Mouse (Mus musculus): ENCODE measurements around the gene Dennd2c. TPM values are rescaled to one million over a fixed set of nuclear protein-coding genes. Genes with fewer than 3 reads are reported as not detected.

Dennd2c gene
- polyA plus RNA-seq, 1 experiment from 2014 or later = 0.84 TPM

DNA sequence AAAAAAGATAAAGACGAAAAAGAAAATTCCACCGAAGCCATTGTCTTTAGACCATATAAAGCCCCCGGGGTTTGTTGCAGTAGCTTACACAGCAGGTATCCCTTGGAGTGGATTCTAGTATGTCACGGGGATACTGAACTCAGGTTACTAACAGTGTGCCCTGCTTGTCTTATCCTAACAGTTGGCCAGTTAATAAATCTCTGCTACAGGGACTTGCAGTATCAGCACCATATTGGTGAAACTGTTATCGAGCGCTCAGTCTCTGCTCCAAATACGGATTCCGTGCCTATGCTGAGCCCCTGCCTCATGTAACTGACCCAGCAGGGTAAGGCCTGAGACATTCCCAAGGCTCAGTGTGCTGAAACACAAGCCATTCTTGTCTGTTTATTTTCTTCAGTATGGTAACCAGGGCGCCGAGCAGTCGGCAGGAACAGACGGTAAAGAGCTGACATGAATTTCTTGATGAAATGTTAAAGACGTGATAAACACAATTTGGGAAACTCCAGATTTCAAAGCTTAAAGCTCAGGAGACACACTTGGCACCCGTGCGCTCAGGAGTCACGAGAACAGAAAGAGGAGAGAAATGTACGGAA, 20.4 kb upstream of the Dennd2c start:
- no peaks in the 10 kb centered on the region for H3K36me3 ChIP-seq
- H3K9ac ChIP-seq (replicated peaks) = no peak overlapping the region
- no peaks in the 10 kb centered on the region for H3K4me1 ChIP-seq
- H3K27me3 ChIP-seq = no peaks in the 10 kb centered on the region
- no peak overlapping the region for H3K4me2 ChIP-seq (replicated peaks)
- no peak overlapping the region for H3K27ac ChIP-seq (replicated peaks)
- WGBS = 81% methylated on average over 17 of the region's 17 CpGs
- H3K9me3 ChIP-seq = no peaks in the 10 kb centered on the region
- no peak overlapping the region for H3K4me3 ChIP-seq
- no peak for ATAC-seq (replicated peaks)

DNA sequence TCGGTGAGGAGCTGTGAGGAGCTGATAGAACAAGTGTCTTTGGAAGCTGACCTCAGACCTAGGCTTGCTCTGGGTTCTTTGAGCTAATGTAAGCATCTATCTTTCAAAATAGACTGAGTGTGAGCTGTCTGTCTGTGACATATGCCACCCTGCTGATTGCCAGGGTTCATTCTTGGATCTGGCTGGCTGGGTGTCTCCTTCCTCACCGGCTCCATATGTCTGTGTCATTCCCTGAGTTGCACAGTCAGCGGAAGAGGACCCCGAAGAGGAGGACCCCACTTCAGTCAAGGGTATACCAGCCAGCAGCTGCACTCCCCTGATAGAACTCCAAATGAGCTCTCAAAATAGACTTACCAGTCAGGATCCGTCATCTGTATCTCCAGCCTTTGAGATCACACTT, 19.6 kb upstream of the Dennd2c start:
- no peaks in the 10 kb centered on the region for H3K27me3 ChIP-seq
- H3K9me3 ChIP-seq = no peaks in the 10 kb centered on the region
- no peak for ATAC-seq (replicated peaks)
- no peak overlapping the region for H3K27ac ChIP-seq (replicated peaks)
- no peaks in the 10 kb centered on the region for H3K4me1 ChIP-seq
- no peak overlapping the region for H3K4me2 ChIP-seq (replicated peaks)
- no peak overlapping the region for H3K9ac ChIP-seq (replicated peaks)
- no peaks in the 10 kb centered on the region for H3K36me3 ChIP-seq
- no peak overlapping the region for H3K4me3 ChIP-seq
- 86% methylated on average over 5 of the region's 5 CpGs for WGBS

DNA sequence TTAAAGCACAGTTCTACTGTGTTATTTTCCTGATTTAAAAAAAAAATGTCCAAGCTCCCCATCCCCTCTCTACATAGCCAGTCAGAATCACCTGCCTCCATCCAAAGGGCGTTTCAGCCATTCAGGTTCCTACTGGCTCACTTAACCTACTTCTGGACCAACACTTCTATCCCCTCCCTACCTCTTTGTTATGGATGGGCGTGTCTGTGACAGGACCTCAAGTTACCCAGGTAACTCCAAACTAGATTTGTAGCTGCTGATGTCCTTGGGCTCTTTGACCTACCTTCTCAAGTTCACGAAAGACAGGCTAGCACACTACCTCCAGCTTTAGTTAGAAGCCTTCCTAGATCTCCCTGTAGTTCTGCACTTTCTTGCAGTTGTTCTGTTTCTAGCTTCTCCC, 16.4 kb upstream of the Dennd2c start:
- no peak overlapping the region for H3K4me2 ChIP-seq (replicated peaks)
- no peak overlapping the region for H3K9ac ChIP-seq (replicated peaks)
- no peak overlapping the region for H3K27ac ChIP-seq (replicated peaks)
- no peak overlapping the region for H3K4me3 ChIP-seq
- H3K27me3 ChIP-seq = no peaks in the 10 kb centered on the region
- ATAC-seq (replicated peaks) = no peak
- no peaks in the 10 kb centered on the region for H3K4me1 ChIP-seq
- no peaks in the 10 kb centered on the region for H3K9me3 ChIP-seq
- WGBS = 80% methylated on average over 3 of the region's 3 CpGs
- no peaks in the 10 kb centered on the region for H3K36me3 ChIP-seq

DNA sequence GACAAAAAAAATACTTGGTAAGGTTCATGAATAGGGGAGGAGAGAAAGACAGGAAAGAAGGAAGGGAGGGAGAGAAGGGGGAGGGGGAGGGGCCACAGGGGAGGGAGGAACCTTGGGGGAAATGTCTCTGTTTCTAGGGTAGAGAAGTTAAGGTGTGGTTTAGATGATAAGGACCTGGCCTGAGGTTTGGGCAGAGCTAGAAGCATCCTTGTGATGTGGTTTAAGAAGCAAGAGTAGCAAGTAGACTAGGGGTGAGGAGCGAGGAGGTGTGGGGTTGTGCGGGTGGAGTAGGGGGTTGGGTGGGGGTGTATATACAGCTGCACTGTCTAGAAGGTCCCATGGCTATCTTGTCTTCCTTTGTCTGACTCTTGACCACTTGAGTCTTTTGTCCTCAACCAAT, 10.7 kb upstream of the Dennd2c start:
- no peak for ATAC-seq (replicated peaks)
- no peak overlapping the region for H3K4me3 ChIP-seq
- no peaks in the 10 kb centered on the region for H3K27me3 ChIP-seq
- no peaks in the 10 kb centered on the region for H3K36me3 ChIP-seq
- H3K27ac ChIP-seq (replicated peaks) = no peak overlapping the region
- no peaks in the 10 kb centered on the region for H3K9me3 ChIP-seq
- WGBS = 97% methylated on average over 2 of the region's 2 CpGs
- H3K4me2 ChIP-seq (replicated peaks) = no peak overlapping the region
- no peak overlapping the region for H3K9ac ChIP-seq (replicated peaks)
- no peaks in the 10 kb centered on the region for H3K4me1 ChIP-seq

DNA sequence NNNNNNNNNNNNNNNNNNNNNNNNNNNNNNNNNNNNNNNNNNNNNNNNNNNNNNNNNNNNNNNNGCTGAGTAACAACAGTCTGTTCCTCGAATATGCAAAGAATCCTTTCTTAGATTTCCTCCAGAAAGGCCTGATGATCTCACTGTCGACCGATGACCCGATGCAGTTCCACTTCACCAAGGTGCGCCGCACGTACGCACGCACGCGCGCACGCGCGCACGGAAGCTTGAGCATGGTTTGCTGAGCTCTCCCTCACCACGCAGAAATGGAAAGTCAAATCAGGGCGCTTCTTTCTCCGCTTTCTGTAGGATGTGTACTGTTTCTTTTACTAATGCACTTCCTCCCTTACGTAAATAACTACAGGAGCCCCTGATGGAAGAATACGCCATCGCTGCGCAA, 3.7 kb upstream of the Dennd2c start:
- no peak overlapping the region for H3K9ac ChIP-seq (replicated peaks)
- H3K4me3 ChIP-seq = no peak overlapping the region
- no peaks in the 10 kb centered on the region for H3K9me3 ChIP-seq
- WGBS = 82% methylated on average over 23 of the region's 23 CpGs
- no peaks in the 10 kb centered on the region for H3K36me3 ChIP-seq
- no peak overlapping the region for H3K27ac ChIP-seq (replicated peaks)
- H3K4me1 ChIP-seq = peaks cover 14% of the 10 kb centered on the region
- no peak overlapping the region for H3K4me2 ChIP-seq (replicated peaks)
- 0 out of 2 replicates have a peak, but pooled peaks cover 4% of the 10 kb centered on the region for H3K27me3 ChIP-seq
- no peak for ATAC-seq (replicated peaks)

DNA sequence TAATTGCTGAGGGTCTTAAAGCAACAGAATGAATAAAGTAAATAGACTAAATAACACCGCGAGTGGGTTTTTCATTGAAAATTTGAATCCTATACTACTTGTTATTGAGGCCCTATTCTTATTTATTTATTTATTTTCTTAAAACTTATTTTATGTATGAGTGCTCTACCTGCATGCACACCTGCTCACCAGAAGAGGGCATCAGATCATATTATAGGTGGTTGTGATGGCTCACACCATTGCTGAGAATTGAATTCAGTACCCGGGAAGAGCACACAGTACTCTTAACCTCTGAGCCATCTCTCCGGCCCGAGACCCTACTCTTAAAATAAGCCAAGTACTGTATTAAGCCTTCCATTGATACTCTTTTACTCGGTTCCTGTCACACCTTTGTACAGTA, 2.7 kb upstream of the Dennd2c start:
- Histone ChIP-seq H3K4me1 (peaks cover 14% of the 10 kb centered on the region), H3K36me3 (no peaks in the 10 kb centered on the region), H3K4me3 (no peak overlapping the region), H3K9ac (replicated peaks) (no peak overlapping the region), H3K9me3 (no peaks in the 10 kb centered on the region), H3K27me3 (peaks cover 11% of the 10 kb centered on the region; the same call in 1 of the 2 replicates), H3K27ac (replicated peaks) (no peak overlapping the region), H3K4me2 (replicated peaks) (no peak overlapping the region)
- WGBS = 83% methylated on average over 6 of the region's 6 CpGs
- no peak for ATAC-seq (replicated peaks)

DNA sequence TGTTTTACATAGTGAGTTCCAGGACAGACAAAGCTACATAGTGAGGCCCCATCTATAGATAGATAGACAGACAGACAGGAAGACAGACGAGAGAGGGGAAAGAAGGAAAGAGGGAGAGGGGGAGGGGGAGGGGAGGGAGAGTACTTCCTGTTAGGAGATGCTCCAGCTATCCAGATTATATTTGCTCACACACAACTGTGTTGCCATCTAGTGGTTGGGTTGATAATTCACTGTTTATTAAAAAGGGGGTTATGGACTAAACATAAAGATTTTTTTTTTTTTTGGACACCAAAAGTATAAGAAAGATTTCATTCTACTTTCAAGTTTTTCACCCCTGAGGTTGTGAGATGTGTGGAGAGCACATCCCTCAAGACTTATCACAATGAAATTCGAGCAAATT, 1.7 kb upstream of the Dennd2c start:
- Histone ChIP-seq H3K4me1 (peaks cover 14% of the 10 kb centered on the region), H3K36me3 (no peaks in the 10 kb centered on the region), H3K9ac (replicated peaks) (no peak overlapping the region), H3K4me2 (replicated peaks) (no peak overlapping the region), H3K4me3 (no peak overlapping the region), H3K9me3 (no peaks in the 10 kb centered on the region), H3K27me3 (peaks cover 11% of the 10 kb centered on the region; the same call in 1 of the 2 replicates), H3K27ac (replicated peaks) (no peak overlapping the region)
- ATAC-seq (replicated peaks) = no peak
- 74% methylated on average over 2 of the region's 2 CpGs for WGBS

DNA sequence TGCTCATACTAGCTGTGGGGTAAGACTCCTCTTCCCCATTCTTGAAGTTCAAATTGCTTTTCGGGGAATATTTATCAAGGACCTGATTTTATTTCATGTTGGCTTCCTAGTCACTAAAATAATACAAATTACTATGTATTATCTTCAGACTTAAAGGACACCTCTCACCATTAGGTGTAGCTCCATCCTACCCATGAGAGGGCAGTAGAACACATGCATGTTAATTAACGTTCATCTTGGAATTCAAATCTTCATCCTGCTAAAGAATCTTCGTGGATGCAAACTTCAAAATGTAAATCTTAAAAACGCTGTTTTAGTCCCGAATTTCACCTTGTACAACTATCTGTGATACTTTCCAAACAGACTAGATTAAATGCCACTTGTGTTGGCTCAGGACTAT, 1.2 kb upstream of the Dennd2c start:
- 66% methylated on average over 5 of the region's 5 CpGs for WGBS
- H3K4me3 ChIP-seq = no peak overlapping the region
- H3K4me2 ChIP-seq (replicated peaks) = no peak overlapping the region
- ATAC-seq (replicated peaks) = no peak
- H3K36me3 ChIP-seq = no peaks in the 10 kb centered on the region
- H3K27me3 ChIP-seq = peaks cover 11% of the 10 kb centered on the region; the same call in 1 of the 2 replicates
- no peak overlapping the region for H3K9ac ChIP-seq (replicated peaks)
- H3K4me1 ChIP-seq = peaks cover 14% of the 10 kb centered on the region
- H3K27ac ChIP-seq (replicated peaks) = no peak overlapping the region
- no peaks in the 10 kb centered on the region for H3K9me3 ChIP-seq

DNA sequence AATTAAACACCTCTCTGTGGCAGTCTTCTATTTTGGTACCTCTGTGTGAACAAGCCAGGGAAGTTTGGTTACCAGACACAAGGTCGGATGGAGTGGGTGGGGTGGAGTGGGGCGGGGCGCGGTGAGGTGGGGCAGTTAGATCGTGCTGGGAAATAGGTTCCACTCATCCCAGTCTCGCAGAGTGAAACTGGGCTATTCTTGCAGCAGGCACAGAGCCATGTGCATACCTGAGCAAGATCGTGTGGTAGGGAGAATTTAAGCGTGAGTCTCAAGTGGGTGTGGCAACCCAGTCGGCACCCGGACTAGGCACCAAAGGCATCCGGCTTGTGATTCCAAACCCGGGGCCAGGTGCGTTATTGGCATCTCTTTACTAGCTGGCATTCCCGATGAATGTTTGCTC, 495 bp upstream of the Dennd2c start:
- peak; percentile 20 for ATAC-seq (replicated peaks)
- Histone ChIP-seq H3K4me1 (peaks cover 14% of the 10 kb centered on the region), H3K4me2 (replicated peaks) (peak overlapping the region; percentile 91), H3K9me3 (no peaks in the 10 kb centered on the region), H3K27me3 (peaks cover 11% of the 10 kb centered on the region; the same call in 1 of the 2 replicates), H3K27ac (replicated peaks) (no peak overlapping the region), H3K4me3 (peak overlapping the region; percentile 55), H3K36me3 (no peaks in the 10 kb centered on the region), H3K9ac (replicated peaks) (peak overlapping the region; percentile 49)
- WGBS = 1% methylated on average over 14 of the region's 14 CpGs

DNA sequence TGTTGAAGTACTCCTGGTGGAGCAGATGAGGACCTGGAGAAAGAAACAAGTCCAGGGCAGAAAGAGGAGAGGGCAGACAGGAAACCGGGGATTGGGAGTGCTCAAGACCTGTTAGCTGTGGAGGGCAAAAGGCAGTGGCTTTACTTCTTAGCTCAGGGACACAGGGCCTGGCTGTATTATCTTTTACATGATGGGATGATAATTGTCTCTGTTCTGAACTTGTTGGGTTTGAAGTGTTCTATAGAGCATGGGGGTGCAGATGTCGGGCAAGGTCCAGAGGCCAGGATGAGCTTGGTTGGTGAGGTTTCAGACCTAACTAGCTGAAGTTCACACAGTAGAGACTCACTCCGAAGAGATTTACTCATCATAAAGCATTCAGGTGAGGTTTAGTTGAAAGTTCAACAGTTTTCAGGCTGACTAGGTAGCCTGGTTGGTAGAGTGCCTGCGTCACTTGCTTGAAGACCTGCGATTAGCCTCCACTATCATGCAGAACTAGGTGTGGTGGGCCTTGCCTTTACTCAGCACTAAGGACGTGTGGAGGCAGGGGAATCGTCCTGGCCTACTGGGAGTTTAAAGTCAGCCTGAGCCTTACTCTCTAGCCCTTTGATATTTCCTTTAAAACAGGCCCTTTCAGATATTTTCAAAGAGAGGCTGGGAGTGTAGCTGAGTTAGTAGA, 5.3 kb downstream of the Dennd2c start:
- H3K27ac ChIP-seq (replicated peaks) = no peak overlapping the region
- H3K27me3 ChIP-seq = peaks cover 11% of the 10 kb centered on the region; the same call in 1 of the 2 replicates
- WGBS = 86% methylated on average over 7 of the region's 7 CpGs
- no peak for ATAC-seq (replicated peaks)
- no peaks in the 10 kb centered on the region for H3K9me3 ChIP-seq
- no peak overlapping the region for H3K4me3 ChIP-seq
- no peak overlapping the region for H3K9ac ChIP-seq (replicated peaks)
- no peak overlapping the region for H3K4me2 ChIP-seq (replicated peaks)
- peaks cover 4% of the 10 kb centered on the region; the same call in 1 of the 2 replicates for H3K4me1 ChIP-seq
- no peaks in the 10 kb centered on the region for H3K36me3 ChIP-seq

DNA sequence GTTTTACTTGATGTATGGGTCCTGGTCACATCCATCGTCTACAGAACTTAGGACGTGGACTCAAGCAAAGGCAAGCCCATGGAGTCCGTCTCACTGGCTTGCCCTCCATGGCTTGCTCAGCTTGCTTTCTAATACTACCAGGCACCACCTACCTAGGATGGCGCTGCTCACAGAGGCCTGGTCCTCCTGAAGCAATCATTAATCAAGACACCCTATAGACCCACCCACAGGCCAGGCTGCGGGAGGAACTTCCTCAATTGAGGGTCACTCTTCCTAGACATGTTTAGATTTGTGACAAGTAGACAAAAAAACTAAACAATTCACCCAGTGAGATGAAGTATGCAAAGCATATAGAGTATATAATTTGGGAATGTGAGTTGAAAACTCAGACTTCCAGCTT, 9.8 kb downstream of the Dennd2c start:
- H3K36me3 ChIP-seq = no peaks in the 10 kb centered on the region
- no peak overlapping the region for H3K4me3 ChIP-seq
- 83% methylated on average over 5 of the region's 5 CpGs for WGBS
- no peaks in the 10 kb centered on the region for H3K27me3 ChIP-seq
- H3K9ac ChIP-seq (replicated peaks) = no peak overlapping the region
- H3K4me2 ChIP-seq (replicated peaks) = no peak overlapping the region
- no peaks in the 10 kb centered on the region for H3K9me3 ChIP-seq
- no peak overlapping the region for H3K27ac ChIP-seq (replicated peaks)
- ATAC-seq (replicated peaks) = no peak
- H3K4me1 ChIP-seq = no peaks in the 10 kb centered on the region

DNA sequence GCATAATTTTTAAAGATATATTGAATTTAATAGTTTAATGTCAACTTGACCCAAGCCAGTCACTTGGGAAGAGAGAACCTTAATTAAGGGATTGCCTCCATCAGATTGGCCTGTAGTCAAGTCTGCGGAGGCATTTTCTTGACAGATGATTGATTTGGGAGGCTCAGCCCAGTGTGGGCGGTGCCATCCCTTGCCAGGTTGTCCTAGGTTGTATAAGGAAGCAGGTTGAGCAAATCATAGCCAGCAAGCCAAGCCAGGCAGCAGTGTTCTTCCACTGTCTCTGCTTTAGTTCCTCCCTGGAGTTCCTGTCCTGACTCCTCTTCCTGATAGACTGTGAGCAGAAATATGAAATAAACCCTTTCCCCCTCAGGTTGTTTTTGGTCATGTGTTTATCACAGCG, 21.2 kb downstream of the Dennd2c start:
- Histone ChIP-seq H3K27ac (replicated peaks) (no peak overlapping the region), H3K4me1 (peaks cover 5% of the 10 kb centered on the region; the same call in 1 of the 2 replicates), H3K36me3 (no peaks in the 10 kb centered on the region), H3K9ac (replicated peaks) (no peak overlapping the region), H3K4me3 (no peak overlapping the region), H3K4me2 (replicated peaks) (no peak overlapping the region), H3K9me3 (no peaks in the 10 kb centered on the region), H3K27me3 (no peaks in the 10 kb centered on the region)
- no peak for ATAC-seq (replicated peaks)
- WGBS = 88% methylated on average over 3 of the region's 3 CpGs

DNA sequence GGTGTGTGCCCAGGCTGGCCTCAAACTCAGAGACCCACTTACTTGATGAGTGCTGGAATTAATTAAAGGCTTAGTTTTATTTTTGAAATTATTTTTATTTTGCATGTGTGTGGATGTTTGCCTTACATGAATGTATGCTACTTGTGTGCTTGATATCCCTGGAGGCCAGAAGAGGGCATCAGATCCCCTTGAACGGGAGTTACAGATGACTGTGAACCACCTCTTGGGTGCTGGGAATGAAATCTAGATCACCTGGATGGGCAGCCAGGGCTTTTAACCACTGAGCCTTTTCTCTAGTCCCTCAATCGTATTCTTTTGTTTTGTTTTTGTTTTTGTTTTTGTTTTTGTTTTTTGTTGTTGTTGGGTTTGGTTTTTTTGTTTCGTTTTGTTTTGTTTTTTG, 23.7 kb downstream of the Dennd2c start:
- H3K4me1 ChIP-seq = peaks cover 9% of the 10 kb centered on the region
- H3K27ac ChIP-seq (replicated peaks) = no peak overlapping the region
- ATAC-seq (replicated peaks) = no peak
- WGBS = 91% methylated on average over 3 of the region's 3 CpGs
- H3K27me3 ChIP-seq = no peaks in the 10 kb centered on the region
- no peak overlapping the region for H3K4me2 ChIP-seq (replicated peaks)
- H3K36me3 ChIP-seq = no peaks in the 10 kb centered on the region
- no peak overlapping the region for H3K4me3 ChIP-seq
- H3K9ac ChIP-seq (replicated peaks) = no peak overlapping the region
- no peaks in the 10 kb centered on the region for H3K9me3 ChIP-seq

All from forebrain, embryonic 15.5 days (tissue).